Mouse (Mus musculus) heart, embryonic 14.5 days (tissue): Measurements from ENCODE around the gene Prr5l. TPM values are rescaled to one million over a fixed set of nuclear protein-coding genes. Genes with fewer than 3 reads are reported as not detected.

Experiments used
- ATAC-seq: fragments of 200-750 bp; cut with Nextera tagmentation; 2 replicates; pipeline ENCODE4 v1.8.0; 2017; ENCODE audit warnings: low read depth, moderate TSS enrichment; ENCODE audit not compliant: insufficient number of reproducible peaks, insufficient read depth, low FRiP score
- H3K27ac ChIP-seq, 2 experiments: fragments of 200-500 bp in 1 of 2; fragments of 300-500 bp in 1 of 2; sonication (generic) in 1 of 2; replicated peaks in 1 of 2; 2 replicates each; pipeline ENCODE4 v1.5.1; 2012 to 2014; ENCODE audit warnings: low read depth in 2 of 2, low read length in 2 of 2, control low read depth in 1 of 2, mild to moderate bottlenecking in 1 of 2, mixed read lengths in 1 of 2; ENCODE audit not compliant: control insufficient read depth in 1 of 2, insufficient read depth in 1 of 2
- H3K27me3 ChIP-seq: fragments of 300-500 bp; sonication (generic); 2 replicates; pipeline ENCODE4 v1.6.1; 2014; ENCODE audit warnings: mild to moderate bottlenecking, low read length, control low read depth; ENCODE audit not compliant: control insufficient read depth, insufficient read depth
- H3K36me3 ChIP-seq: fragments of 300-500 bp; sonication (generic); 2 replicates; pipeline ENCODE4 v1.6.1; 2014; ENCODE audit warnings: mild to moderate bottlenecking, control low read depth, low read length, mixed read lengths; ENCODE audit not compliant: control insufficient read depth, insufficient read depth
- H3K4me1 ChIP-seq, 2 experiments: fragments of 200-500 bp in 1 of 2; fragments of 300-500 bp in 1 of 2; sonication (generic) in 1 of 2; 2 replicates each; pipeline ENCODE4 v1.6.1; 2012 to 2014; ENCODE audit warnings: low read length in 2 of 2, control low read depth in 1 of 2, mixed read lengths in 1 of 2; ENCODE audit not compliant: control insufficient read depth in 2 of 2, insufficient read depth in 2 of 2
- H3K4me2 ChIP-seq: fragments of 300-500 bp; sonication (generic); 2 replicates; pipeline ENCODE4 v1.6.1; 2014; ENCODE audit warnings: mild to moderate bottlenecking, low read length
- H3K4me3 ChIP-seq, 2 experiments: fragments of 200-500 bp in 1 of 2; fragments of 300-500 bp in 1 of 2; sonication (generic) in 1 of 2; 2 replicates each; pipeline ENCODE4 v1.5.1; 2012 to 2014; ENCODE audit warnings: low read length in 2 of 2, mild to moderate bottlenecking in 2 of 2, control low read depth in 1 of 2, low read depth in 1 of 2, moderate library complexity in 1 of 2; ENCODE audit not compliant: control insufficient read depth in 1 of 2, insufficient read depth in 1 of 2
- H3K9ac ChIP-seq: fragments of 300-500 bp; sonication (generic); 2 replicates; pipeline ENCODE4 v1.6.1; 2014; ENCODE audit warnings: mild to moderate bottlenecking, low read length
- H3K9me3 ChIP-seq: fragments of 300-500 bp; sonication (generic); 2 replicates; pipeline ENCODE4 v1.6.1; 2016; ENCODE audit warnings: low read length, control low read depth; ENCODE audit not compliant: control insufficient read depth
- WGBS: fragments of 180-500 bp; shearing (Covaris S2); extraction: QIAGEN DNeasy Blood & Tissue Kit; methylation state at CpG from one replicate; pipeline ENCODE4 v1.1.7; 2014; 5-methylcytosine and 5-hydroxymethylcytosine counted together
- polyA plus RNA-seq: library from polyadenylated mRNA; unstranded; fragments of >200 nt; fragmentation: Nextera tagmentation; extraction: Ambion mirVana; gene quantifications from 2 replicates; pipeline ENCODE4 v1.2.1, GENCODE M21; 2014

The Prr5l gene
- polyA plus RNA-seq, 1 experiment from 2014 or later: 7.2 TPM

DNA sequence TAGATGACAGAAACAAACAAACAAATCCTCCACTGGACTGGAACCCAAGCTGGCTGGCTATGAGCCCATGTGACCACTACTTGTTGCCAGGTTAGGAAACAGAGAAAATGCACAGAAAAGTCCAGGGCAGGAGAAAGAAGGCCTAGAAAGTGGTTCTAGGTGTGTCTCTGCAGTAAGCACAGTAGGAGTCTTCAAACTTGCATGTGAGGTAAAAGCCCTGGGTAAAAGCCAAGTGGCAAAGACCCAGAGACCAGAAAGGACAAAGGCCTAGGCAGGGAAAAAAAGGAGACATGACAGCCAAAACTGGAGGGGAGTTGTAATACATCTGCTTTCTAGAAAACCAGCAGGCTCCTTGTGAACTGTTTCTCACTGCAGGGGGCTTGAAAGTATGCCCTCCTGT lies 151.9 kb downstream of the Prr5l start:
- H3K4me3 ChIP-seq: no peak overlapping the region
- no peak overlapping the region for H3K27ac ChIP-seq
- H3K4me1 ChIP-seq: peaks cover 2 to 3% of the 10 kb centered on the region in 2 experiments; a peak in 1 of 4 replicates
- H3K4me2 ChIP-seq: no peak overlapping the region
- no peak overlapping the region for H3K9ac ChIP-seq
- H3K9me3 ChIP-seq: no peaks in the 10 kb centered on the region
- no peak for ATAC-seq
- H3K36me3 ChIP-seq: 0 out of 2 replicates have a peak, but pooled peaks cover 3% of the 10 kb centered on the region
- no peaks in the 10 kb centered on the region for H3K27me3 ChIP-seq

DNA sequence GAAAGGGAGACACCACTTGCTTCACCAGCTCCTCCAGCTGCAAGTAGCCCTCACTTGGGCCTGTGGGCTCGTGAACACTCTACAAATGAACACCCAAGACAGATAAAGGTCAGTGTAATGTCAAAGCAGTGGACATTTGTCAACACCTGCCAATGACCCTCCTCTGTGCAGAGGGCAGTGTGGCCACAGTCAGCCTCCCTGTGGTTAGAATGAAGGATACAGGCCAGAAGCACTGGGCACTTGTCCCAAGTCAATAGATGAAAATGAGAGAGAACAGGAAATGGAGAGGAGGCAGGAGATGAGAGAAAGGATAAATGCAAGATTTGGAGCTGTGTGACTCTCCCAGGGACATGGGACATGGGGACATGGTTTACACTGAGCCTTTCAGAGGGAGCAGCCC lies 153.4 kb downstream of the Prr5l start:
- Histone ChIP-seq H3K27me3 (no peaks in the 10 kb centered on the region), H3K9ac (no peak overlapping the region), H3K9me3 (no peaks in the 10 kb centered on the region), H3K4me2 (no peak overlapping the region), H3K27ac (no peak overlapping the region), H3K4me3 (no peak overlapping the region), H3K4me1 (peaks cover 2 to 3% of the 10 kb centered on the region in 2 experiments; a peak in 1 of 4 replicates), H3K36me3 (0 out of 2 replicates have a peak, but pooled peaks cover 3% of the 10 kb centered on the region)
- ATAC-seq: no peak
- 17% methylated on average over 1 of the region's 1 CpGs for WGBS

DNA sequence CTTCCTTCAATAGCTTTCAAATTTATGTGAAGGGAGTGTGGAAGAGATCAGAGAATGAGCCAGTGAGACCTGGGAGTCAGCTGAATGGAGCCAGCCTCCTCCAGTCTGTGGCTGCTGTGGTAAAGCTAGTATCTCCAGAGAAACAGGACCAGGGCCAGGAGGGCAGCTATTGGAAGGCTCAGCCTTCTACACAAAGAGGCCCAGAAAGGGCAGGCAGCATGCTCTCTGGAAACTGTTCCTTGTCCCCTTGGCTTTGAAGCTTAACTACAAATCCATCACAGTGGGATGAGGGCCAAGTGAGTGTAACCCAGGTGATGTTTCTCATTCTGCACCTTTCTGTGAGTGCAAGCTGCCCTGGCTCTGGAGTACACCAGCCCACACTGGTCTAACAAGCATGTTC lies 155.0 kb downstream of the Prr5l start:
- no peak for ATAC-seq
- Histone ChIP-seq H3K27me3 (no peaks in the 10 kb centered on the region), H3K36me3 (0 out of 2 replicates have a peak, but pooled peaks cover 3% of the 10 kb centered on the region)

DNA sequence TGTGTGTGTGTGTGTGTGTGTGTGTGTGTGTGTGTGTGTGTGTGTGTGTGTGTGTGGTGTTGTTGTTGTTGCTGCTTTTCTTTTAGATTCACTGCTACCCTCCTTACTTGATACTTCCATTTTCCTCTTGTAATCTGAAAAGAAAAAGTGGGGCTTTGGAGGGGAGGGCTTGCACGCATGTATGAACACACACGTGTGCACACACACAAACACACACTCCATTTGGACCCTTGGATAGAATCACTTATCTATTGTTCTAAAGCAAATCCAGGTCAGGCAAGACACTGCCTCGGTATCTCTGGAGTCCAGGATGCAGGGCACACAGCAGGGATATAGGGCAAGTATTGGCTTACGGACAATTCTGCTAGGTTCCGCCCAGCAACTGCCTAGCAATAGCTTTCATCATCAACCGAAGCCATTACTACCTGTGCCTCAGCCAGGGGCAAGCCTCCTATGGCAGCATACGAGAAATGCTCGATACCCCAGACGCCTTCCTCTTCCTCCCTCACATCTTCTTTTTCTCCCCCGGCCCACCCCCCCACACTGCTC lies 159.4 kb downstream of the Prr5l start:
- ATAC-seq: no peak
- Histone ChIP-seq H3K9me3 (no peaks in the 10 kb centered on the region), H3K27me3 (no peaks in the 10 kb centered on the region), H3K4me3 (no peak overlapping the region), H3K9ac (no peak overlapping the region), H3K36me3 (0 out of 2 replicates have a peak, but pooled peaks cover 2% of the 10 kb centered on the region), H3K4me2 (no peak overlapping the region), H3K27ac (peak overlapping the region; percentile 55; a peak in 3 of 4 replicates), H3K4me1 (peaks cover 20 to 21% of the 10 kb centered on the region in 2 experiments)
- WGBS: 51% methylated on average over 10 of the region's 10 CpGs

More for the DNA sequence above, 155.0 kb downstream of the Prr5l start:
- no peak overlapping the region for H3K4me3 ChIP-seq
- H3K4me1 ChIP-seq: peaks cover 14 to 16% of the 10 kb centered on the region in 2 experiments
- no peaks in the 10 kb centered on the region for H3K9me3 ChIP-seq
- no peak overlapping the region for H3K27ac ChIP-seq
- no peak overlapping the region for H3K4me2 ChIP-seq
- H3K9ac ChIP-seq: no peak overlapping the region

DNA sequence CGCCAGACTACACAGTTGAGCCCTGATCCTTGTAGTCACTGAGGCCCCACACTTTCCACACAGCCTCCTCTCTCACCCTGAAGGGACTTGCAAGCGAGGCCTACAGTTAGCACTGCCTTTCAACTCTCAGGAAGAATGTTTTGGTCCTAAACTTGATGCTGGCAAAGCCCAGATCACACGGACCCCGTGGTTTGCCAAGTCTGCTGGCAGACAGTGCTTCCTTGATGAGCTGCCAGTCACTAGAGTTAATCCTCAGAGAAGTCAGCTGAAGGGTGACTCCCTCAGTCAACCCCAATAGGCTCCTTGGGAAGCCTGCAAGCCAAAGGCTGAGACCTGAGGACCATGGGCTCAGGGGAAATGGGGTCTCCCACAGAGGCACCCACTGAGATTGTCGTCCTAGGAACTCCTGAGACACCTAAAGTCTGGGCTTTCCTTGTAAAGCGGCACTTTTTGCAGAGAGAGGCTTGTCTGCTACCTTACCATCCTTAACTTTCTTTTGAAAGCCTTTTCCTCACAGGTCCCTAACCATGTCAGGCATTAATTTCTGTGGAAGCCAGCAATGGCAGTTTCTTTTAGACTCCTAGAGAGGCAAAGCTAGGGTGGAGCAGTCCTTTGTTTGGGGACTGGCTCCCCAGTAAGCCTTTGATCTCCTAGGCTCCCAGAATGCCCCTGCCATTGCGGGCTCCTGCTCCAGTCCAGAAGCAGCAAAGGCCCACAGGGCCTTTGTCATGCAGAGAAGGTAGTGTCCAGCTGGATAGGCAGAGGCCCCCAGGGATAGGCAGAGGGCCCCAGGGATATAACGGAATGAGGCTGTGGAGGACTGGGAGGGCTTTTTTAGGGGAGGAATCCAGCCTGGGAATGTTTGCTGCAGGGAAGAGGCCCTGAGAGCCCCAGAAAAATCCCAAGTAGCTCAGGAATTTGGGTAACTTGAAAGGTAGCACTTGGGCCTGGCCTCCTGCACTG lies 160.2 kb downstream of the Prr5l start:
- H3K9me3 ChIP-seq: no peaks in the 10 kb centered on the region
- 41% methylated on average over 8 of the region's 8 CpGs for WGBS
- peak; percentile 41; the same call in 1 of the 2 replicates for ATAC-seq
- H3K27ac ChIP-seq: peak overlapping the region; percentile 55
- no peak overlapping the region; the same call in 1 of the 2 replicates for H3K9ac ChIP-seq
- 0 out of 2 replicates have a peak overlapping the region, but pooled peaks have one; percentile 8 for H3K4me2 ChIP-seq
- H3K36me3 ChIP-seq: no peaks in the 10 kb centered on the region
- no peaks in the 10 kb centered on the region for H3K27me3 ChIP-seq
- no peak overlapping the region for H3K4me3 ChIP-seq
- peaks cover 20 to 21% of the 10 kb centered on the region in 2 experiments for H3K4me1 ChIP-seq

DNA sequence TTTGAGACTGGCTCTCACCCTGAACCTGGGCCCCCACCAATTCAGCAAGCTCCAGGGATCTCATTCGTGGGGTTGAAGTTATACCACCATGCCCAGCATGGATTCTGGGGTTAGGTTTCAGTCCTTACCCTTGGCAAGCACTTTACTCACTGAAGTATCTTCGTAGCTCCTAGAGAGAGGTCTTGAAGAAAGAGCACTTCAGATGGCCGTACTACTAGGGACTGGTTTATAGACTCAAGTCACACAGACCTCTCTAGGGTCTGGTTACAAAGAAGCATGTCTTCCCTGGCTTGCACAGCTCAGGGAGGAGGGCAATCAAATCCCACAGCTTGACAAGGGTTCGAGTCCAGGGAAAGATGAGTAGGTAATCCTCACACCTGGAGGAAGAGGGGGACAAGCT lies 161.0 kb downstream of the Prr5l start:
- 0 out of 4 replicates have a peak overlapping the region, but pooled peaks of 1 of the 2 experiments have one; percentile 55 for H3K27ac ChIP-seq
- no peak overlapping the region for H3K4me2 ChIP-seq

DNA sequence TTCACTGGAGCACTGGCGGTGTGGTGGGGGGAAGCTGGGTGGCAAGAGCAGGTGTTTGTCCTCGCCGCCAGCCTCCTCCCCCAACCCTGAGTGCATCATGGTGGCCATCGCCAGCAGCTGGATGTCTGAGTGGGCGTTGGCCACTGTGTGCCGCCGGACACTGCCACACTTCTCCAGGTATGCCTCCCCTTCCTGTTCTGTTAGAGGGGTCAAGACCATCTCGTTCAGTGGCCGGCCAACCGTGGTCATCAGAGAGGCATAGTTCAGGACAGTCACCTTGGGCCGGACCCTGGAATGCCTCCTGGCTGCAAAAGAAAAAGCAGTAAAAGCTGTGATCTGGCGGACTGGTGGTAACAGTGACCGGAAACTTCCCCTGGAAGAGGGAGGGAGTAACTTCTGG lies 165.7 kb downstream of the Prr5l start:
- Histone ChIP-seq H3K27me3 (no peaks in the 10 kb centered on the region), H3K4me1 (peaks cover 2 to 5% of the 10 kb centered on the region in 2 experiments; a peak in 2 of 4 replicates), H3K36me3 (peaks cover 10% of the 10 kb centered on the region; the same call in 1 of the 2 replicates), H3K27ac (no peak overlapping the region), H3K9me3 (no peaks in the 10 kb centered on the region), H3K4me3 (no peak overlapping the region), H3K4me2 (no peak overlapping the region), H3K9ac (no peak overlapping the region)
- ATAC-seq: no peak
- WGBS: 89% methylated on average over 13 of the region's 13 CpGs

More for the DNA sequence above, 161.0 kb downstream of the Prr5l start:
- peaks cover 20 to 21% of the 10 kb centered on the region in 2 experiments for H3K4me1 ChIP-seq
- H3K4me3 ChIP-seq: no peak overlapping the region
- 77% methylated on average over 4 of the region's 4 CpGs for WGBS
- H3K9me3 ChIP-seq: no peaks in the 10 kb centered on the region
- no peaks in the 10 kb centered on the region for H3K27me3 ChIP-seq
- no peak for ATAC-seq
- no peak overlapping the region for H3K9ac ChIP-seq
- peaks cover 4% of the 10 kb centered on the region; the same call in 1 of the 2 replicates for H3K36me3 ChIP-seq
